Mouse (Mus musculus) neural tube, embryonic 12.5 days (tissue): ENCODE measurements around the gene Camta2. TPM values are rescaled to one million over a fixed set of nuclear protein-coding genes. Genes with fewer than 3 reads are reported as not detected.

Source experiments
- ATAC-seq: fragments of 200-750 bp; cut with Nextera tagmentation; 2 replicates; pipeline ENCODE4 v1.8.0; 2017; ENCODE audit warnings: low read depth, mild to moderate bottlenecking, moderate TSS enrichment, moderate library complexity; ENCODE audit not compliant: low FRiP score
- H3K27ac ChIP-seq: fragments of 300-500 bp; sonication (generic); 2 replicates; pipeline ENCODE4 v1.5.1; 2016
- H3K27me3 ChIP-seq: fragments of 300-500 bp; sonication (generic); replicated peaks from 2 replicates; pipeline ENCODE4 v1.6.1; 2016; ENCODE audit warnings: mild to moderate bottlenecking
- H3K36me3 ChIP-seq: fragments of 300-500 bp; sonication (generic); 2 replicates; pipeline ENCODE4 v1.6.1; 2016; ENCODE audit warnings: mild to moderate bottlenecking
- H3K4me1 ChIP-seq: fragments of 300-500 bp; sonication (generic); 2 replicates; pipeline ENCODE4 v1.6.1; 2016
- H3K4me2 ChIP-seq: fragments of 300-500 bp; sonication (generic); replicated peaks from 2 replicates; pipeline ENCODE4 v1.6.1; 2016; ENCODE audit warnings: mild to moderate bottlenecking
- H3K4me3 ChIP-seq: fragments of 300-500 bp; sonication (generic); 2 replicates; pipeline ENCODE4 v1.5.1; 2016
- H3K9ac ChIP-seq: fragments of 300-500 bp; sonication (generic); 2 replicates; pipeline ENCODE4 v1.6.1; 2016; ENCODE audit warnings: mild to moderate bottlenecking
- H3K9me3 ChIP-seq: fragments of 300-500 bp; sonication (generic); 2 replicates; pipeline ENCODE4 v1.6.1; 2016; ENCODE audit warnings: mild to moderate bottlenecking
- WGBS: fragments of 180-500 bp; shearing (Covaris S2); methylation state at CpG from one replicate; pipeline ENCODE4 v1.1.7; 2016; 5-methylcytosine and 5-hydroxymethylcytosine counted together
- polyA plus RNA-seq: library from polyadenylated mRNA; unstranded; fragments of >200 nt; fragmentation: Nextera tagmentation; extraction: Ambion mirVana; gene quantifications from 2 replicates; pipeline ENCODE4 v1.2.1, GENCODE M21; 2016

Gene Camta2
- polyA plus RNA-seq, 1 experiment from 2014 or later = 16.7 TPM

DNA sequence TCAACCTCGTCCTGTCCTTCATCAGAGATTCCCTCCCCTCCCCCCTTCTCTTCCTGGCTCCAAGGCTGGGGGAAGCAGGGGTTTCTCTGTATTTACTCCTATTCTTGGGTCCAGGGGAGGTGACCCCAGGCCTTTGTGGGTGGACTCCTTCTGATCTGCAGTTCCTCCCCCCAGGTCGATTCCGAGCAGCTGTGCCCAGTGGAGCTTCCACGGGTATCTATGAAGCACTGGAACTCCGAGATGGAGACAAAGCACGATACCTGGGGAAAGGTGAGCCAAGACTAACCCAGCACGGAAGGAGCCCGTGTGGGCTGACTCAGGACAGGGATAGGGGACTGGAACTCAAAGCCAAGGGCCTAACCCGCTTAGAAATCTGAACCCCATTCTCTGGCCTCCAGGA, 29.9 kb downstream of the Camta2 start:
- Histone ChIP-seq H3K27ac (no peak overlapping the region), H3K36me3 (peaks cover 19% of the 10 kb centered on the region), H3K27me3 (no peaks in the 10 kb centered on the region), H3K4me2 (no peak overlapping the region), H3K4me1 (peaks cover 22% of the 10 kb centered on the region), H3K4me3 (no peak overlapping the region), H3K9ac (no peak overlapping the region), H3K9me3 (no peaks in the 10 kb centered on the region)
- 64% methylated on average over 9 of the region's 9 CpGs for WGBS
- ATAC-seq = no peak

DNA sequence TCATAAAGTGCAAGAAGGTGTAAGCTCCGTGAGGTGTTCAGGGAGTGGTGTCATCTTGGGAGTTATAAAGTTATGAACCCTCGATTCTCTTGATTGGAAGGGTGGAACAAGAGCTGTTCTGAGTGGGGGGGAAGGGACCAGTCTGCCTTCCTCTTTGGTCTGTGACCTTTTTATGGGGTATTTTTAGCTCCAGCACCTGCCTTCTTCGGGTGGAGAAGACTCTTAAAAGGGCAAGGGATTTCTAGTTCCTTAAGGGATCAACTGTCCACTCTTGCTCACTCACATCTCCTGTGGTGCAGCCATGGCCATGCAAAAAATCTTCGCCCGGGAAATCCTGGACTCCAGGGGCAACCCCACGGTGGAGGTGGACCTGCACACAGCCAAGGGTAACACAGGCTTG, 30.3 kb downstream of the Camta2 start:
- H3K27ac ChIP-seq = no peak overlapping the region
- H3K27me3 ChIP-seq = no peaks in the 10 kb centered on the region
- peaks cover 26% of the 10 kb centered on the region for H3K4me1 ChIP-seq
- no peak for ATAC-seq
- no peak overlapping the region for H3K4me2 ChIP-seq
- no peaks in the 10 kb centered on the region for H3K9me3 ChIP-seq
- WGBS = 52% methylated on average over 6 of the region's 6 CpGs
- peaks cover 16% of the 10 kb centered on the region for H3K36me3 ChIP-seq
- H3K9ac ChIP-seq = no peak overlapping the region
- no peak overlapping the region for H3K4me3 ChIP-seq

GRCm38 (mm10) chr11:70656964-70657363, 30.9 kb downstream of the Camta2 start, which contains the start of gene Eno3:
Eno3 (plus strand) TSS chr11:70657202.
- Histone ChIP-seq H3K27me3 (no peaks in the 10 kb centered on the region), H3K4me3 (peak within 1 kb of the TSS; percentile 98), H3K9ac (peak within 1 kb of the TSS; percentile 97), H3K27ac (peak within 1 kb of the TSS; percentile 74; the same call in 1 of the 2 replicates), H3K36me3 (peaks cover 16% of the 10 kb centered on the region), H3K9me3 (no peaks in the 10 kb centered on the region), H3K4me2 (peak within 1 kb of the TSS; percentile 97), H3K4me1 (peaks cover 32% of the 10 kb centered on the region)
- 4% methylated on average over 3 of the region's 3 CpGs for WGBS
- ATAC-seq = no peak

DNA sequence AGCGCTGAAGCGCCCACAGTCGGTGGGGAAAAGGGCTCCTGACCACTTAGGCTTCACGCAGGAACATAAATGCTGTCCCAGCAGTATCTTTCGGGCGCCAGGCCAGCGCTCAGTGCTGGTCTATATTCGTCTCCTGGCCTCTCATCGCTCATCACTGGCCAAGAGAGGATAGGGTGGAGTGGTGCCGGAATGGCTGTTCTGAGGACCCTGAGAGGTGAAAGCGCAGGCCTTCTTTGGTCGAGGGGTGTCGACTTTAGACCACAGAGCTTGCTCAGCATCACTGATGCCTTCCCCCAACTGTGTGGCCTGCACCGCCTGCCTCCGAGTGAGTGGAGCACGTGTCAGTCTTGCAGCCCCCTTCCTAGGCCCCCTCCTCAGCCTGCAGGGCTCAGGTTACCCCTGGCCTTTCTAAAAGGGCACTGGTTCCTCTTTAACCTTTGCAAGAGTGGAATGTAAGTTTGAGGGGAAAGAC, 31.4 kb downstream of the Camta2 start:
- H3K27ac ChIP-seq = no peak overlapping the region
- no peaks in the 10 kb centered on the region for H3K27me3 ChIP-seq
- H3K9me3 ChIP-seq = no peaks in the 10 kb centered on the region
- ATAC-seq = no peak
- peak overlapping the region; percentile 98 for H3K4me3 ChIP-seq
- 4% methylated on average over 16 of the region's 16 CpGs for WGBS
- peak overlapping the region; percentile 97; the same call in 1 of the 2 replicates for H3K9ac ChIP-seq
- peak overlapping the region; percentile 97 for H3K4me2 ChIP-seq
- peaks cover 35% of the 10 kb centered on the region for H3K4me1 ChIP-seq
- H3K36me3 ChIP-seq = peaks cover 17% of the 10 kb centered on the region

DNA sequence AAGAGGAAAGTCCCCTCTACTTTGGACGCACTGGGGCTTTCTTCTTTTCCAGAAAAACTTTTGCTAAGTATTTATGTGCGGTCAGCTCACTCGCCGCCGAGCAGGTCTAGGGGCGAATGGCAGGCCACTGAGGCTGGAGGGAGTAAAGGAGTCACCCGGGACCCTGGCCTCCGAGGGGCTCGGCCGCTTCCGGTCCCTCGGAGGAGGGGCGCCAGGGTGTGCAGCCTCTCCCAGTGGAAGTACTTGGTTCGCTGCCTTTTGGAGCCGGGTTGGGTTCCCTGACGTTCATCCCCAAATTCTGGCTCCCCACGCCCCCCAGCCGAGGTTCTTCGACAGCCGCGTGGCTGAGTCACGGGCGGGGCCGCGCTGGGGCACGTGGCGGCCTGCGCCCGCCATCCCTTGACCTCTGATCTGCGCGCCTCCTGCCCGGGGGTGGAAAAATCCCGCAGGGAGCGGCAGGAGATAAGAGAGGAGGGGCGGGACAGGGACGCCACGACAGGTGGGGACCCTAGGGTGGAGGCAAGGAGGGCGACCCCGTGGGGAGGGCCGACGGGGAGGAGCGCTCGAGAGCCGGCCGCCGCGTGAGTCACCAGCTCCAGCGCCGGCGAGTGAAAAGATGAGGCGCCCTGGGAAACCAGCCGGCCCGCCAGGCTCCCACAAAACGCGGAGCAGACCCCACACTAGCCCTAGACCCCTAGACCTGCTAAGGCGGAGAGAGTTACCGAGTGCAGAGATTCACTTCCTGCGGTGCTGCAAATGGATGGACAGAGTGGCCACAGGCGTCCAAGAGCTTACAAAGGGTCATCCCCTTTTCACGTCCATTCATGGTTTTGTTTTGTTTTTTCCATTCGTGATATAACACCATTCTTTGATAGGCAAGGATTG, 32.1 kb downstream of the Camta2 start:
- no peaks in the 10 kb centered on the region for H3K9me3 ChIP-seq
- peak; percentile 23; the same call in 1 of the 2 replicates for ATAC-seq
- H3K27ac ChIP-seq = peak overlapping the region; percentile 74
- peak overlapping the region; percentile 98 for H3K4me3 ChIP-seq
- peak overlapping the region; percentile 97 for H3K4me2 ChIP-seq
- H3K27me3 ChIP-seq = no peaks in the 10 kb centered on the region
- peaks cover 19% of the 10 kb centered on the region for H3K36me3 ChIP-seq
- peaks cover 38% of the 10 kb centered on the region for H3K4me1 ChIP-seq
- WGBS = under 1% methylated on average over 61 of the region's 61 CpGs
- peak overlapping the region; percentile 97 for H3K9ac ChIP-seq

GRCm38 (mm10) chr11:70654923-70655570, 32.9 kb downstream of the Camta2 start:
- H3K36me3 ChIP-seq = peaks cover 25% of the 10 kb centered on the region
- H3K4me3 ChIP-seq = peak overlapping the region; percentile 98
- ATAC-seq = peak; percentile 31
- under 1% methylated on average over 48 of the region's 48 CpGs for WGBS
- peak overlapping the region; percentile 97 for H3K9ac ChIP-seq
- H3K27me3 ChIP-seq = no peaks in the 10 kb centered on the region
- peak overlapping the region; percentile 90 for H3K27ac ChIP-seq
- no peaks in the 10 kb centered on the region for H3K9me3 ChIP-seq
- H3K4me1 ChIP-seq = peaks cover 41% of the 10 kb centered on the region
- H3K4me2 ChIP-seq = peak overlapping the region; percentile 97

DNA sequence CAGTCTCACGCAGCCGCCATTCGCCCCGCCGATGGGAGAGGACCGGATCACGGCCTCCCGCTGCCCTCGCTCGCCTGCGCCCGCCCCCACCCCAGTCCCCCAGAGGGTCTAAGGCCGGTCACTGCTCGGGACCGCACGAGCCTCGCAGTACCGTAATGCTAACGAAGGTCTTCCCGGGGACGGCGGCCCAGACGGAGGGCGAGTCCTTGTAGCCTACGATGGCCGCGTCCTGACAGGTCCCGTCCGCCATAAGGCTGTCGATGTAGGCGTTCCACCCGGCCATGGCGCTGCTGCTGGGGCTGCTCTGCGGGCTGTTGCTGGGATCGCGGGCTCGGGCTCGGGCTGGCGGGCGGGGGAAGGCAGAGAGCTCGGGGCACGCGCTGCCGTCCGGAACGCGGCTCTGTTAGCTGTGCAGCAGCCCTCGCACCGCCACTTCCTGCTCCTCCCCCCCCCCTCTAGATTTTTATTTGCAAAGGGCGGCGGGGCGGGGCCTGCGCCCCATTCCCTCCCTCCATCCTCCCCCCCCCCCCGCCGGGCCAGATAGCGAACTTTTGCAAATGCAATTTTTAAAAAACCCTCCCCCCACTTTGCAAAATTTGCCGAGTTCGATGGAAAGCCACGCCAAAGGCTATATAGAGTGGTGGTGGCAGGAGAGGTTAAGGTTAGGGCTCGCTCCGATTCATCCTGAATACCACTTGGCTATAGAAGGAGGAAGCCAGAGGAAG, 33.5 kb downstream of the Camta2 start, which contains the start of gene Pfn1:
Pfn1 (minus strand) TSS at position 447 of the 725 bp plus-strand sequence.
- ATAC-seq = peak; percentile 46
- peak within 1 kb of the TSS; percentile 97 for H3K4me2 ChIP-seq
- no peaks in the 10 kb centered on the region for H3K9me3 ChIP-seq
- H3K36me3 ChIP-seq = peaks cover 32% of the 10 kb centered on the region
- under 1% methylated on average over 60 of the region's 61 CpGs for WGBS
- no peaks in the 10 kb centered on the region for H3K27me3 ChIP-seq
- peak within 1 kb of the TSS; percentile 97 for H3K9ac ChIP-seq
- peak within 1 kb of the TSS; percentile 98 for H3K4me3 ChIP-seq
- H3K27ac ChIP-seq = peak within 1 kb of the TSS; percentile 90
- H3K4me1 ChIP-seq = peaks cover 41% of the 10 kb centered on the region

DNA sequence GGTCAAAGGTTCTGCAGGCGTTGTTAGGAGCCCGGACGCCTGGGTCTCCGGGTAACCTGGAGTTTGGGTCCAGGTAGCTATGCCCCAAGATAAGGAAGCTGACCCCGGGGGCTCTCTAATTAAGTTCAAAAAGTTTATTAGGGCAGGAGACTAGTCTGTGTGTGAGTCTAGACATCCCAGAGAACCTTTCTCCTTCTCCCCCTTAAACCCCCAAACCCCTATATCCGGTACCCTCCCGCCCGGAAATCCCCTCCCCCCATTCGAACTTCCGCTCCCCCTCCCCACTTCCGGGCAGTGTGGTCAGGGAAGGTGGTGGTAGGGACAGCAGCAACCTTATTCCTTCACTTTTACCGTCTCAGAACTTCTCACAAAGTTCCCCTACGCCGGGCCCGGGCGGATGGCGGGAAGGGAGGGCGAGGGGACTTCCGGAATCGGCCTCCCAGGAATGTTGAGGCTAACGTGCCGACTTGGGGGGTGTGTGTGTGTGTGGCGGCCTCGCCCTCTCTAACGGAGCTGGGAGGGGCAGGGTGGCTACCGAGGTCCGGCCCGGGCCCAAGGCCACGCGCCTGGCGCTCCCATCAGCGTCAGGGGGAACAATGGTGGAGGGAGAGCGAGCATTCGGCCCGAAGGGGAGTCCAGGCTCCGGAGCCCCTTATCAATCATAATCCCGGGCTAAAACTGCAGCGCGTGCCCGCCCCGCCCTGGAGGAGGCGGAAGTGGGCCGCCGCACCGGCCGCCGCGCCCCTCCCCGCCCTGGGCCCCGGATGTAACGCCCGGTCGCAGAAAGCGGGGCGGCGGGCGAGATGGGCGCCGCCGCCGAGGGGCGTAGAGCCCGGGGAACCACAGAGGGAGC, 34.3 kb downstream of the Camta2 start:
- Histone ChIP-seq H3K27me3 (no peaks in the 10 kb centered on the region), H3K4me1 (peaks cover 49% of the 10 kb centered on the region), H3K4me3 (peak overlapping the region; percentile 98), H3K9me3 (no peaks in the 10 kb centered on the region), H3K27ac (peak overlapping the region; percentile 90), H3K36me3 (peaks cover 38% of the 10 kb centered on the region), H3K9ac (peak overlapping the region; percentile 97), H3K4me2 (peak overlapping the region; percentile 97)
- ATAC-seq = peak; percentile 65
- under 1% methylated on average over 63 of the region's 63 CpGs for WGBS

GRCm38 (mm10) chr11:70652884-70653344, 35.0 kb downstream of the Camta2 start:
- 67% methylated on average over 6 of the region's 6 CpGs for WGBS
- H3K9ac ChIP-seq = peak overlapping the region; percentile 97
- H3K4me3 ChIP-seq = peak overlapping the region; percentile 98
- no peaks in the 10 kb centered on the region for H3K27me3 ChIP-seq
- peaks cover 38% of the 10 kb centered on the region for H3K36me3 ChIP-seq
- no peak for ATAC-seq
- H3K27ac ChIP-seq = no peak overlapping the region
- H3K4me1 ChIP-seq = peaks cover 55% of the 10 kb centered on the region
- peak overlapping the region; percentile 97 for H3K4me2 ChIP-seq
- no peaks in the 10 kb centered on the region for H3K9me3 ChIP-seq

- Histone ChIP-seq H3K4me2 (peak overlapping the region; percentile 97), H3K4me3 (peak overlapping the region; percentile 98), H3K27ac (no peak overlapping the region), H3K4me1 (peaks cover 58% of the 10 kb centered on the region), H3K27me3 (no peaks in the 10 kb centered on the region), H3K9me3 (no peaks in the 10 kb centered on the region), H3K36me3 (peaks cover 38% of the 10 kb centered on the region), H3K9ac (peak overlapping the region; percentile 97; the same call in 1 of the 2 replicates)
- no peak for ATAC-seq
- WGBS = 71% methylated on average over 12 of the region's 12 CpGs
These were observed 35.6 kb downstream of the Camta2 start for GRCm38 (mm10) chr11:70652029-70652883.
